ENCODE assay signal across 10 mouse cellular contexts in genomic region chr12:84214495-84215175, GRCm38 (mm10). TPM values are rescaled to one million over a fixed set of nuclear protein-coding genes. Genes with fewer than 3 reads are reported as not detected.
DNase-seq lines count a peak whose midpoint lies in the region; ATAC-seq and TF ChIP-seq lines count a peak whose summit lies in the region.
"Had no signal": no experiment of that assay in that cellular context is flagged by ENCODE, and none has a peak within 500 bp of the region (broad histone marks: within the 10 kb centered on the region; RNA-seq: fewer than 3 reads in every experiment).

No protein-coding gene starts in this region.

- H3K9ac ChIP-seq in heart, embryonic 11.5 days (ENCODE audit: low read depth, low read length) = no peak overlapping the region
- no peak overlapping the region for H3K9ac ChIP-seq in neural tube, embryonic 12.5 days
- H3K9ac ChIP-seq in liver, embryonic 12.5 days = peak overlapping the region; percentile 18; the same call in 1 of the 2 replicates
- H3K9ac ChIP-seq in stomach, postnatal 0 days (ENCODE audit: low read length) = no peak overlapping the region

- peak overlapping the region; percentile 46 for H3K27ac ChIP-seq in heart, embryonic 11.5 days (ENCODE audit: low read depth, low read length)
- no peak overlapping the region for H3K27ac ChIP-seq in neural tube, embryonic 12.5 days
- peak overlapping the region; percentile 53 for H3K27ac ChIP-seq in liver, embryonic 12.5 days
- peak overlapping the region; percentile 97; the same call in 1 of the 2 replicates for H3K27ac ChIP-seq in stomach, postnatal 0 days (replicated peaks)

- no peaks in the 10 kb centered on the region for H3K27me3 ChIP-seq in heart, embryonic 11.5 days (ENCODE audit: control insufficient read depth, insufficient read depth, low read length)
- H3K27me3 ChIP-seq in neural tube, embryonic 12.5 days (replicated peaks) = no peaks in the 10 kb centered on the region
- no peaks in the 10 kb centered on the region for H3K27me3 ChIP-seq in liver, embryonic 12.5 days (replicated peaks)
- H3K27me3 ChIP-seq in stomach, postnatal 0 days (ENCODE audit: control insufficient read depth, insufficient read depth, low read length) = no peaks in the 10 kb centered on the region
- H3K27me3 ChIP-seq: CH12.LX had no signal

- TF ChIP-seq CTCF in stomach, postnatal 0 days (IDR thresholded peaks at IDR 0.05; ENCODE audit: low read depth) = no peak

- H3K4me3 ChIP-seq in heart, embryonic 11.5 days (ENCODE audit: low read depth, low read length) = no peak overlapping the region
- no peak overlapping the region for H3K4me3 ChIP-seq in neural tube, embryonic 12.5 days
- H3K4me3 ChIP-seq in liver, embryonic 12.5 days = no peak overlapping the region
- H3K4me3 ChIP-seq in stomach, postnatal 0 days (ENCODE audit: low read depth, low read length) = no peak overlapping the region

- TF ChIP-seq EP300 in stomach, postnatal 0 days (optimal IDR thresholded peaks at IDR 0.05) = no peak

- no peaks in the 10 kb centered on the region for H3K36me3 ChIP-seq in heart, embryonic 11.5 days (ENCODE audit: control insufficient read depth, insufficient read depth, low read length)
- no peaks in the 10 kb centered on the region for H3K36me3 ChIP-seq in neural tube, embryonic 12.5 days
- H3K36me3 ChIP-seq in liver, embryonic 12.5 days = peaks cover 36% of the 10 kb centered on the region
- no peaks in the 10 kb centered on the region for H3K36me3 ChIP-seq in stomach, postnatal 0 days (ENCODE audit: control insufficient read depth, insufficient read depth, low read length)

- H3K4me2 ChIP-seq in heart, embryonic 11.5 days = peak overlapping the region; percentile 10; the same call in 1 of the 2 replicates
- H3K4me2 ChIP-seq in neural tube, embryonic 12.5 days (replicated peaks) = 0 out of 2 replicates have a peak overlapping the region, but pooled peaks have one; percentile 12
- H3K4me2 ChIP-seq in liver, embryonic 12.5 days = no peak overlapping the region
- no peak overlapping the region for H3K4me2 ChIP-seq in stomach, postnatal 0 days (replicated peaks; ENCODE audit: low read depth)

- ATAC-seq in heart, embryonic 11.5 days (replicated peaks; ENCODE audit: insufficient number of reproducible peaks, low FRiP score, low TSS enrichment) = no peak
- no peak for ATAC-seq in neural tube, embryonic 12.5 days (ENCODE audit: low FRiP score, low read depth)
- ATAC-seq in liver, embryonic 12.5 days = no peak
- no peak for ATAC-seq in stomach, postnatal 0 days (ENCODE audit: low FRiP score, low TSS enrichment)

- no peak for DNase-seq in heart, postnatal 14 days
- DNase-seq in neural tube, embryonic 10.5 days (ENCODE audit: extremely low spot score, low spot score) = no peak
- no peak for DNase-seq in stomach, postnatal 0 days (ENCODE audit: low spot score)
- no peak for DNase-seq in urinary bladder, postnatal 4 days (ENCODE audit: low spot score in 2 of 2)
- no peak for DNase-seq in right cerebral cortex, adult 2 months (ENCODE audit: low spot score in 2 of 2)
- DNase-seq: cerebellum, adult 9-10 months had no signal

- intact Hi-C loops in heart, postnatal 14 days (cut with DNase I) = loop anchor here (5.0 kb wide), 1 partner anchor 37 kb away; no protein-coding TSS in a partner anchor

- WGBS in heart, embryonic 11.5 days (ENCODE audit: insufficient replicate concordance) = 40% methylated on average over 14 of the region's 14 CpGs
- WGBS in neural tube, embryonic 12.5 days = 54% methylated on average over 14 of the region's 14 CpGs
- 77% methylated on average over 14 of the region's 14 CpGs for WGBS in liver, embryonic 12.5 days (ENCODE audit: insufficient replicate concordance)
- 60% methylated on average over 14 of the region's 14 CpGs for WGBS in stomach, postnatal 0 days

- no peaks in the 10 kb centered on the region for H3K9me3 ChIP-seq in heart, embryonic 11.5 days (replicated peaks; ENCODE audit: control insufficient read depth, low read length)
- no peaks in the 10 kb centered on the region for H3K9me3 ChIP-seq in neural tube, embryonic 12.5 days
- no peaks in the 10 kb centered on the region for H3K9me3 ChIP-seq in liver, embryonic 12.5 days (replicated peaks)
- H3K9me3 ChIP-seq in stomach, postnatal 0 days (ENCODE audit: control insufficient read depth, low read length) = no peaks in the 10 kb centered on the region

- peaks cover 49% of the 10 kb centered on the region for H3K4me1 ChIP-seq in heart, embryonic 11.5 days (ENCODE audit: control insufficient read depth, insufficient read depth, low read length)
- peaks cover 68% of the 10 kb centered on the region for H3K4me1 ChIP-seq in neural tube, embryonic 12.5 days
- peaks cover 87% of the 10 kb centered on the region for H3K4me1 ChIP-seq in liver, embryonic 12.5 days
- peaks cover 15% of the 10 kb centered on the region for H3K4me1 ChIP-seq in stomach, postnatal 0 days (replicated peaks; ENCODE audit: control insufficient read depth, insufficient read depth)

RNA-seq across cellular contexts. Expression of gene Elmsan1, which starts 4.0 kb away (rescaled TPM):
- 5.9 and 7.1 TPM in 2 replicates for polyA plus RNA-seq in heart, embryonic 11.5 days (2014; fragmentation: Nextera tagmentation; extraction: Ambion mirVana)
- 10 to 100 TPM; 15.7 to 16.9 TPM for total RNA-seq in heart, postnatal 14 days (2021)
- polyA plus RNA-seq in neural tube, embryonic 12.5 days (2016; fragmentation: Nextera tagmentation; extraction: Ambion mirVana) = 6.1 and 6.3 TPM in 2 replicates
- 6.9 and 8.0 TPM in 2 replicates for polyA plus RNA-seq in liver, embryonic 12.5 days (2016; fragmentation: Nextera tagmentation; extraction: Ambion mirVana)
- 4.0 and 4.1 TPM in 2 replicates for polyA plus RNA-seq in stomach, postnatal 0 days (2015; fragmentation: Nextera tagmentation; extraction: Ambion mirVana)

Comparison
In these comparisons a context has a peak if more than half of its experiments do, and no peak if none do; other contexts are left out.
1. H3K4me2 ChIP-seq: peak in heart, embryonic 11.5 days (single experiment) and neural tube, embryonic 12.5 days (single experiment); none in liver, embryonic 12.5 days (single experiment) and stomach, postnatal 0 days (single experiment).